Mouse (Mus musculus): Measurements from ENCODE around the gene Akirin2. TPM values are rescaled to one million over a fixed set of nuclear protein-coding genes. Genes with fewer than 3 reads are reported as not detected.

The Akirin2 gene
- total and polyA plus RNA-seq, 3 experiments = 64.5 to 68.1 (median 66.6) TPM

DNA sequence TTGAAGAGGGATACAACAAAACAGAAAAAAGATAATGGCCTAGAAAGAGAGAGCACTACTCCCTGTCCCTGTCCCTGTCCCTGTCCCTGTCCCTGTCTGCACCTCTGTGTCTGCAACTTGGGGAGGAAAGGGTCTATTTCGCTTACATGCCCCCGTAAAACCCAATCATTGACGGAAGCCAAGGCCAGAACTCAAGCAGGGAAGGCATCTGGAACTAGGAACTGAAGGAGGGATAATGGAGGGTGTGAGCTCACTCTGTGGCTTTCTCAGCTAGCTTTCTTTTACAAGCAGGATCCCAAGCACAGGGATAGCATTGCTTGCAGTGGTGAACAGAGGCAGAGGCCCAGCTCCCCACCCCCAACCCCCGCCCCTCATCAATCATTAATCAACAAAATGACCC is 21.4 kb upstream of the Akirin2 start:
- DNase-seq (ENCODE audit: low spot score) = no peak
- Histone ChIP-seq H3K27me3 (ENCODE audit: insufficient read depth, low read length) (no peaks in the 10 kb centered on the region; the same call in 1 of the 2 replicates), H3K4me1 (ENCODE audit: insufficient read depth, low read depth, low read length) (peaks cover 3% of the 10 kb centered on the region), H3K4me3 (ENCODE audit: low read depth, low read length) (no peak overlapping the region), H3K9me3 (replicated peaks) (no peaks in the 10 kb centered on the region), H3K36me3 (replicated peaks) (no peaks in the 10 kb centered on the region)
- TF ChIP-seq GATA1 (IDR thresholded peaks at IDR 0.05; ENCODE audit: borderline replicate concordance, low read length) (no peak), CTCF (IDR thresholded peaks at IDR 0.05; ENCODE audit: low read depth, low read length) (no peak), POLR2AphosphoS5 (IDR thresholded peaks at IDR 0.05; ENCODE audit: insufficient replicate concordance, low read depth, low read length) (no peak), TAL1 (conservative IDR thresholded peaks at IDR 0.05; ENCODE audit: low read depth, low read length) (no peak), GATA2 (IDR thresholded peaks at IDR 0.05; ENCODE audit: borderline replicate concordance, low read depth, low read length) (no peak)
- no peak for ATAC-seq (ENCODE audit: extremely low read depth, insufficient number of reproducible peaks, low FRiP score, poor library complexity, severe bottlenecking)

DNA sequence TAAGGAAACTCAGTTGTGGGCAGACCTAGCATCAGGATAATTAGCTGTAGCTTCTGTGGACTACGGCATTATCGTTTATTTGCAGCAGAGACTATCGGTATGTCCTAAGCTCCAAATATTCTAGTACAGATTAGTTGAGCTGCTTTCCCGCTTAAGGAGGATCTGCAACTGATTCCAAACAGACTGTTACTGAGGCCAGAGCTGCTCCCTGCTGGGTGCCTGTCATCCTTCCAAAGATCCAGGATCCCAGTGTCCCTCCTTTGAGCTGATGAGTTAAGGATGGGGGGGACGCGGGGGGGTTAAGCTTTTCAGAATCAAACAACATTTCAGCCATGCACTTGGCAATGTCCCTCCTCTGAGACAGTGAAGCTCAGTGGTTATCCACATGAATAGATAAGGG is 20.8 kb upstream of the Akirin2 start:
- Histone ChIP-seq H3K4me3 (ENCODE audit: low read depth, low read length) (no peak overlapping the region), H3K36me3 (replicated peaks) (no peaks in the 10 kb centered on the region), H3K27me3 (ENCODE audit: insufficient read depth, low read length) (no peaks in the 10 kb centered on the region; the same call in 1 of the 2 replicates), H3K4me1 (ENCODE audit: insufficient read depth, low read depth, low read length) (peaks cover 3% of the 10 kb centered on the region), H3K9me3 (replicated peaks) (no peaks in the 10 kb centered on the region)
- no peak for TF ChIP-seq GATA2 (IDR thresholded peaks at IDR 0.05; ENCODE audit: borderline replicate concordance, low read depth, low read length)
- TF ChIP-seq GATA1 (IDR thresholded peaks at IDR 0.05; ENCODE audit: borderline replicate concordance, low read length) = no peak
- no peak for TF ChIP-seq CTCF (IDR thresholded peaks at IDR 0.05; ENCODE audit: low read depth, low read length)
- TF ChIP-seq TAL1 (conservative IDR thresholded peaks at IDR 0.05; ENCODE audit: low read depth, low read length) = no peak
- no peak for TF ChIP-seq POLR2AphosphoS5 (IDR thresholded peaks at IDR 0.05; ENCODE audit: insufficient replicate concordance, low read depth, low read length)
- DNase-seq (ENCODE audit: low spot score) = no peak
- ATAC-seq (ENCODE audit: extremely low read depth, insufficient number of reproducible peaks, low FRiP score, poor library complexity, severe bottlenecking) = no peak

DNA sequence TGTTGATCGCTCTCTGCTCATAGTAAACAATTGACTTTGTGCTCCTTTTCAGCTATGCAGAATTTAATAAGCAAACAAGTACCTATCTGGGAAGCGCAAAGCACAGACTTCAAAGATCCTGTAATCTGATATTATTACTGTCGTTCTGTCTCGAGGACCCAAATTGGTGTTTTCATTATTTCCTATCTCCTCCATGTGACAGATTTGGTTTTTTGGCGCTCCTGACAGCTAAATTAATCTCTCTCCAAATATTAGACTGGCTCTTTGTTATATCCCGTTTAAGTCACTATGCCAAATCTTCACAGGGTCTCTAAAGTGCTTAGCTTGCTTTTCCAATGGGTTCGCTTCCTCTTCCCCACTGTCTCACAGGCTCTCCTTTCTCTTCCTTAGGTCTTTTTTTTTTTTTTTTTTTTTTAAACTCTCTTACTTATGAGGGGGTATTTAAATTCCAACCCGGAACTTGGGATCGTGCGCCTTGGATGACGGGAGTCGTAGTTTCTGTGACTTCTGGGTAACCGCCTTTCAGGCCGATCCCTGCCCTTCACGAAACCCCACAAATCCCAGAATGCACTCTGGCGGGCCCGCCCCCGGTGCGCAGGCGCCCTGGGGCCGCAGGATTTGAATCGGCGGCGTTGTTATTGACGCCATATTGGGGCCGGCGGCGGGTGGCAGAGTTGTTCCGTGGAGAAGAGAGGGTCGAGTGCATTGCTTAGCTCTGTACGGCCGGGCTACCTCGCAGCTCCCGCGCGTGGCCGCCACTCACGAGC is 573 bp upstream of the Akirin2 start:
- Histone ChIP-seq H3K36me3 (replicated peaks) (peaks cover 4% of the 10 kb centered on the region), H3K27me3 (ENCODE audit: insufficient read depth, low read length) (no peaks in the 10 kb centered on the region), H3K9me3 (replicated peaks) (no peaks in the 10 kb centered on the region), H3K4me3 (ENCODE audit: low read depth, low read length) (peak overlapping the region; percentile 98), H3K4me1 (ENCODE audit: insufficient read depth, low read depth, low read length) (peaks cover 12% of the 10 kb centered on the region)
- TF ChIP-seq GATA2 (IDR thresholded peaks at IDR 0.05; ENCODE audit: borderline replicate concordance, low read depth, low read length) (no peak), TAL1 (conservative IDR thresholded peaks at IDR 0.05; ENCODE audit: low read depth, low read length) (no peak), CTCF (IDR thresholded peaks at IDR 0.05; ENCODE audit: low read depth, low read length) (no peak), GATA1 (IDR thresholded peaks at IDR 0.05; ENCODE audit: borderline replicate concordance, low read length) (no peak), POLR2AphosphoS5 (IDR thresholded peaks at IDR 0.05; ENCODE audit: insufficient replicate concordance, low read depth, low read length) (no peak)
- DNase-seq (ENCODE audit: low spot score) = peak; percentile 78
- ATAC-seq (ENCODE audit: extremely low read depth, insufficient number of reproducible peaks, low FRiP score, poor library complexity, severe bottlenecking) = peak; percentile 93

DNA sequence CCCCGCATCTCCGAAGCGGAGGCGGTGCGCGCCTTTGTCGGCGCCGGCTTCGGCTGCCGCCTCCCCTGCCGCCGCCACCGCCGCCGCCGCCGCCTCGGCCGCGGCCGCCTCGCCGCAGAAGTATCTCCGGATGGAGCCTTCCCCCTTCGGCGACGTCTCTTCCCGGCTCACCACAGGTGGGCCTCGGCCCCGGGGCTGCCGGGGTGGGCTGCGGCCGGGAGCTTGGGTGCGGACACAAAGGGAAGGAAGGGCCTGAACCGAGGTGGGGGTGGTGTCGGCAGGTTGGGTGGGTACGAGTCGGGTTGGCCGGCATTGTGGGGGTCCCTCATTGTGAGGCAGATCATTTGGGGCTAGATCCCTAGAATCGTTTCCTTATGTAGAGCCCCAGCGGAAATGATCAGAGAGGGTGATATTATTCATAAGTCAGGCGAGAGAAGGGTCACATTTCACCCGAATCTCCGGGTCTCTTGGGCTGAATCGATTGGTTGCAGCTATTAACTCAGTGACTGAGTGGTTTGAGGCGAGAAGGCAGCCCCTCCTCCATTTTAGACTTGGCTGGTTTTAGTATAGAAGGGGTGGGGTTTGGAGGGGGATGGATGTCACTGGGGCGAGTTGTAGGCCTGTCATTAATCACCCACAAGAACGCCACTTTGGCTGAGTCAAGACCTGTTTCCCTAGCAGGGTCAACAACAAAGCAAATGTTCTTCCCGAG is 517 bp downstream of the Akirin2 start:
- Histone ChIP-seq H3K9me3 (replicated peaks) (no peaks in the 10 kb centered on the region), H3K4me1 (ENCODE audit: insufficient read depth, low read depth, low read length) (peaks cover 18% of the 10 kb centered on the region), H3K27me3 (ENCODE audit: insufficient read depth, low read length) (no peaks in the 10 kb centered on the region), H3K4me3 (ENCODE audit: low read depth, low read length) (peak overlapping the region; percentile 98), H3K36me3 (replicated peaks) (peaks cover 12% of the 10 kb centered on the region)
- peak; percentile 78 for ATAC-seq (ENCODE audit: extremely low read depth, insufficient number of reproducible peaks, low FRiP score, poor library complexity, severe bottlenecking)
- TF ChIP-seq GATA1 (IDR thresholded peaks at IDR 0.05; ENCODE audit: borderline replicate concordance, low read length) (no peak), GATA2 (IDR thresholded peaks at IDR 0.05; ENCODE audit: borderline replicate concordance, low read depth, low read length) (no peak), POLR2AphosphoS5 (IDR thresholded peaks at IDR 0.05; ENCODE audit: insufficient replicate concordance, low read depth, low read length) (no peak), CTCF (IDR thresholded peaks at IDR 0.05; ENCODE audit: low read depth, low read length) (no peak), TAL1 (conservative IDR thresholded peaks at IDR 0.05; ENCODE audit: low read depth, low read length) (no peak)
- peak; percentile 72 for DNase-seq (ENCODE audit: low spot score)

DNA sequence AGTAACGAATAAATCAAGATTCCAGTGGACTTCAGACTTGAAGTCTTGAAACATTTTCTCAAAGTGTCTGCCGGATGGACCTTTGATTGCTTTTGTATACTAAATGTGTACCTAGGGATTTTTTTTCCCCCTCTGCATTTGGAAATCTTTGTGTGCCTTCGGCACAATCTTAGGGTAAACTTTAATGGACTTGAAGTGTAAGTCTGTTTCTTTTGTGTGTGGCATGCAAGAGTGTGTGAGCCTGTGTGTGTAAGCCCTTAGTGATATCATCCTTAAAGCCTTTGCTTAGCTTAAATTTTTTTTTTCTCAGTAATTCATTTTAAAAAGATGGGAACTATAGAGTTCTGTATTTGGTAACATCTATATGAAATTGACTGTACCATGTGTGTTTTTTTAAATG is 1.2 kb downstream of the Akirin2 start:
- no peaks in the 10 kb centered on the region for H3K27me3 ChIP-seq (ENCODE audit: insufficient read depth, low read length)
- TF ChIP-seq CTCF (IDR thresholded peaks at IDR 0.05; ENCODE audit: low read depth, low read length) (no peak), GATA1 (IDR thresholded peaks at IDR 0.05; ENCODE audit: borderline replicate concordance, low read length) (no peak), POLR2AphosphoS5 (IDR thresholded peaks at IDR 0.05; ENCODE audit: insufficient replicate concordance, low read depth, low read length) (no peak), TAL1 (conservative IDR thresholded peaks at IDR 0.05; ENCODE audit: low read depth, low read length) (no peak), GATA2 (IDR thresholded peaks at IDR 0.05; ENCODE audit: borderline replicate concordance, low read depth, low read length) (no peak)
- DNase-seq (ENCODE audit: low spot score) = no peak
- no peak for ATAC-seq (ENCODE audit: extremely low read depth, insufficient number of reproducible peaks, low FRiP score, poor library complexity, severe bottlenecking)
- H3K4me1 ChIP-seq (ENCODE audit: insufficient read depth, low read depth, low read length) = peaks cover 25% of the 10 kb centered on the region
- H3K9me3 ChIP-seq (replicated peaks) = no peaks in the 10 kb centered on the region
- H3K4me3 ChIP-seq (ENCODE audit: low read depth, low read length) = peak overlapping the region; percentile 98
- H3K36me3 ChIP-seq (replicated peaks) = peaks cover 12% of the 10 kb centered on the region

DNA sequence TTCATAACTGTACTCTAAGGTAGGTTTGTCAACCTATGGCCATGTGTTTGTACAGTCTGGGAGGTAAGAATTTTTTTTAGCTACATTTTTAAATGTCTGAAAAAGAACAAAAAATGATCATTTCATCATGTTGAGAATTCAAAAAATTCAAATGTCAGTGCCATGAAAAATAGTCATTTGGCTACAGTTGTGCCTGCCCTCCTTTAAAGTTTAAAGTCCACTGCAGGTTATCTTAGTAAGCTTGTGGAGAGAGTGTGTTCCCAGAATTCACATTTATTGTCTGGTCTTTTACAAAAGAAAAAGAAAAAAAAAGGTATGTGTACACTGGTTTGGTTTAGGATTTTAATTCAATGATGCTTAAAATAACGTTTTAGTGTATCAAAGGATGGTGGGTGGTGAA is 3.9 kb downstream of the Akirin2 start:
- H3K9me3 ChIP-seq (replicated peaks) = no peaks in the 10 kb centered on the region
- no peak overlapping the region for H3K4me3 ChIP-seq (ENCODE audit: low read depth, low read length)
- no peaks in the 10 kb centered on the region for H3K27me3 ChIP-seq (ENCODE audit: insufficient read depth, low read length)

More for the DNA sequence above, 3.9 kb downstream of the Akirin2 start:
- Histone ChIP-seq H3K36me3 (replicated peaks) (peaks cover 16% of the 10 kb centered on the region), H3K4me1 (ENCODE audit: insufficient read depth, low read depth, low read length) (peaks cover 41% of the 10 kb centered on the region)
- ATAC-seq (ENCODE audit: extremely low read depth, insufficient number of reproducible peaks, low FRiP score, poor library complexity, severe bottlenecking) (no peak), DNase-seq (ENCODE audit: low spot score) (no peak)
- TF ChIP-seq GATA2 (IDR thresholded peaks at IDR 0.05; ENCODE audit: borderline replicate concordance, low read depth, low read length) (no peak), TAL1 (conservative IDR thresholded peaks at IDR 0.05; ENCODE audit: low read depth, low read length) (no peak), CTCF (IDR thresholded peaks at IDR 0.05; ENCODE audit: low read depth, low read length) (no peak), POLR2AphosphoS5 (IDR thresholded peaks at IDR 0.05; ENCODE audit: insufficient replicate concordance, low read depth, low read length) (no peak)
